Mouse (Mus musculus) midbrain, embryonic 14.5 days (tissue): Measurements from ENCODE around the gene Zfp141. TPM values are rescaled to one million over a fixed set of nuclear protein-coding genes. Genes with fewer than 3 reads are reported as not detected.
"Not testable (repeated sequence)": the region's sequence is repeated elsewhere in the genome, so short reads cannot be mapped to it uniquely, and the experiment has no call there.

ENCODE experiments used
- ATAC-seq: fragments of 200-750 bp; cut with Nextera tagmentation; 2 replicates; pipeline ENCODE4 v1.8.0; 2017; ENCODE audit warnings: moderate number of reproducible peaks, moderate library complexity; ENCODE audit not compliant: low FRiP score, low TSS enrichment
- DNase-seq: peaks from one replicate; pipeline ENCODE4 v3.0.0-alpha.2; 2015
- H3K27ac ChIP-seq: fragments of 300-500 bp; sonication (generic); replicated peaks from 2 replicates; pipeline ENCODE4 v1.5.1; 2014; ENCODE audit warnings: mild to moderate bottlenecking, low read depth, low read length, moderate library complexity
- H3K27me3 ChIP-seq: fragments of 300-500 bp; sonication (generic); 2 replicates; pipeline ENCODE4 v1.6.1; 2014; ENCODE audit warnings: low read length, control low read depth, mixed read lengths; ENCODE audit not compliant: control insufficient read depth, insufficient read depth
- H3K36me3 ChIP-seq: fragments of 300-500 bp; sonication (generic); 2 replicates; pipeline ENCODE4 v1.6.1; 2014; ENCODE audit warnings: low read length, control low read depth; ENCODE audit not compliant: control insufficient read depth, insufficient read depth
- H3K4me1 ChIP-seq: fragments of 300-500 bp; sonication (generic); 2 replicates; pipeline ENCODE4 v1.6.1; 2014; ENCODE audit warnings: mild to moderate bottlenecking, antibody characterized with exemption, low read length, control low read depth; ENCODE audit not compliant: control insufficient read depth, insufficient read depth
- H3K4me2 ChIP-seq: fragments of 300-500 bp; sonication (generic); 2 replicates; pipeline ENCODE4 v1.6.1; 2014; ENCODE audit warnings: mild to moderate bottlenecking, low read length, moderate library complexity
- H3K4me3 ChIP-seq: fragments of 300-500 bp; sonication (generic); replicated peaks from 2 replicates; pipeline ENCODE4 v1.5.1; 2014; ENCODE audit warnings: low read depth, low read length
- H3K9ac ChIP-seq: fragments of 300-500 bp; sonication (generic); replicated peaks from 2 replicates; pipeline ENCODE4 v1.6.1; 2014; ENCODE audit warnings: mild to moderate bottlenecking, low read length, moderate library complexity
- H3K9me3 ChIP-seq: fragments of 300-500 bp; sonication (generic); 2 replicates; pipeline ENCODE4 v1.6.1; 2016; ENCODE audit warnings: low read length, control low read depth, mixed read lengths; ENCODE audit not compliant: control insufficient read depth
- WGBS: fragments of 180-500 bp; shearing (Covaris S2); extraction: QIAGEN DNeasy Blood & Tissue Kit; methylation state at CpG from one replicate; pipeline ENCODE4 v1.1.7; 2014; 5-methylcytosine and 5-hydroxymethylcytosine counted together
- polyA plus RNA-seq: library from polyadenylated mRNA; unstranded; fragments of >200 nt; fragmentation: Nextera tagmentation; extraction: Ambion mirVana; gene quantifications from 2 replicates; pipeline ENCODE4 v1.2.1, GENCODE M21; 2014

Zfp141 gene
- 12.3 and 20.0 TPM in 2 replicates for polyA plus RNA-seq

GRCm38 (mm10) chr7:42505588-42505987 is at the start of gene Zfp141:
Gene Zfp141 (minus strand): TSS chr7:42505740.
- Histone ChIP-seq H3K4me2 (peak within 1 kb of the TSS; percentile 67), H3K27ac (peak within 1 kb of the TSS; percentile 66), H3K4me3 (peak within 1 kb of the TSS; percentile 62), H3K9ac (peak within 1 kb of the TSS; percentile 70)
- H3K4me1 ChIP-seq, H3K9me3 ChIP-seq, H3K27me3 ChIP-seq, H3K36me3 ChIP-seq: not testable (repeated sequence)
- peak; percentile 95 for DNase-seq
- WGBS, result 2% methylated on average over 18 of the region's 18 CpGs
- ATAC-seq, result peak; percentile 93

GRCm38 (mm10) chr7:42551766-42552165 is 46.2 kb upstream of the Zfp141 start:
- no peaks in the 10 kb centered on the region for H3K4me1 ChIP-seq
- H3K36me3 ChIP-seq, result no peaks in the 10 kb centered on the region
- peaks cover 12% of the 10 kb centered on the region for H3K9me3 ChIP-seq
- ATAC-seq, result no peak
- 73% methylated on average over 3 of the region's 3 CpGs for WGBS
- no peak overlapping the region for H3K9ac ChIP-seq
- DNase-seq, result no peak
- no peak overlapping the region for H3K27ac ChIP-seq
- H3K4me2 ChIP-seq, result no peak overlapping the region
- H3K27me3 ChIP-seq, result no peaks in the 10 kb centered on the region
- no peak overlapping the region for H3K4me3 ChIP-seq

DNA sequence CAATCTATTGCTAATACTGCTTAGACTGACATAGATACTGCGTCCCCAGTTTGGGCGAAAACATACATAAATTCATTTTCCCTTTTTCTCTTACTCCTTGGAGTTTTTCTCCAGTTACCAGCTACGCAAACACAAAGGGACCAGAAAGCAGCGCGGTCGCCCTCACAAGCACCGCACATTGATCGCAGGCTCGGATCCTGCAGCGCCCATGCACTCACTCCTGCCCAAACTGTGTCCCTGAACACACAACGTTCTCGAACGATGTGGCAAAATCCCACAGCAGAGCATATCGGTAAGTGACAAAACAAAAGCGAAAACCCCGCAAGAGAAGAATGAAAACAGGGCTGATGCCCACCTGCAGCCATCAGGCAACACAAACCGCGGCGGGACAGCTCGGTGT is 354 bp downstream of the Zfp141 start:
- Histone ChIP-seq H3K36me3 (peaks cover 7% of the 10 kb centered on the region), H3K9ac (peak overlapping the region; percentile 70), H3K4me1 (no peaks in the 10 kb centered on the region), H3K27me3 (no peaks in the 10 kb centered on the region), H3K4me3 (peak overlapping the region; percentile 62), H3K27ac (peak overlapping the region; percentile 66), H3K4me2 (peak overlapping the region; percentile 67), H3K9me3 (peaks cover 3% of the 10 kb centered on the region; the same call in 1 of the 2 replicates)
- under 1% methylated on average over 20 of the region's 20 CpGs for WGBS
- DNase-seq, result peak; percentile 52
- peak; percentile 66 for ATAC-seq

DNA sequence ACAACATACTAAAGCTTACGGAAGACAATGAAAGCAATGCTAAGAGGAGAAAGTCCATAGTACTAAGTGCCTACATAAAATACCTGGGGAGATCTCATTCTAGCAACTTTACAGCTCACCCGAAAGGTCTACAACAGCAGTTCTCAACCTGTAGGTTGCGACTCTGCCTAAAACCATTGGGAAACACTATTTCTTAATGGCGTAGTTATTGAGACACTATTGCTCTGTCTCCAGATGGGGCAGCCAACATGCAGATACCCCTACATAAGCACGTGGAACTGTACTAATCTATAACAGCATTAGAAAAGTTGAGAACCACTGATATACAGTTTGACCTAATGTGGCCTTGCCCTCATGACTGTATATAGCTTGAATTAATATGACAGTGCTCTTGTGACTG is 7.3 kb downstream of the Zfp141 start:
- ATAC-seq (no peak), DNase-seq (no peak)
- H3K9me3 ChIP-seq, result peaks cover 37% of the 10 kb centered on the region
- 98% methylated on average over 5 of the region's 5 CpGs for WGBS
- no peak overlapping the region for H3K4me3 ChIP-seq
- no peak overlapping the region for H3K4me2 ChIP-seq
- H3K9ac ChIP-seq, result no peak overlapping the region
- peaks cover 24% of the 10 kb centered on the region for H3K36me3 ChIP-seq
- no peaks in the 10 kb centered on the region for H3K4me1 ChIP-seq
- no peak overlapping the region for H3K27ac ChIP-seq
- H3K27me3 ChIP-seq, result no peaks in the 10 kb centered on the region

GRCm38 (mm10) chr7:42497356-42497755 is 8.2 kb downstream of the Zfp141 start:
- H3K27me3 ChIP-seq, result no peaks in the 10 kb centered on the region
- peaks cover 24% of the 10 kb centered on the region for H3K36me3 ChIP-seq
- H3K4me3 ChIP-seq, result no peak overlapping the region
- WGBS, result 96% methylated on average over 9 of the region's 9 CpGs
- no peak for ATAC-seq
- H3K4me1 ChIP-seq, result no peaks in the 10 kb centered on the region
- no peak overlapping the region for H3K27ac ChIP-seq
- H3K9ac ChIP-seq, result no peak overlapping the region
- H3K9me3 ChIP-seq, result peaks cover 40% of the 10 kb centered on the region
- no peak for DNase-seq
- no peak overlapping the region for H3K4me2 ChIP-seq

DNA sequence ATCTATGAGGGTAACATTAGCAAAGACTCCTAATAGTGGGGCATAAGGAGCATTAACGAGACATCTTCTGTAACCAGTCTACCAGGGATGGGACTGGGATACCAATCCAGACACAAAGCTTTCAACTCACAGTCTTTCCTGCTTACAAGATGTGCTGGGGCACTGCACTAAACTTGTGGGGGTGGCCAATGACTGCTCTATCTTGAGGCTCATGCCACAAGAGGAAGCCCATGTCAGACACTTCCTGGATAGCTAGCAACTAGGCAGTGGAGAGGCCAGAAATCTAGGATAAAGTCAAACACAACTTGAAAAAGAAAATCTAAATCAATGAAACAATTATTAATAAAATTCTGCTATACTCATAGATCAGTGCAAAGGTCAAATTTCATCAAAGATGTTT is 9.3 kb downstream of the Zfp141 start:
- H3K36me3 ChIP-seq, result peaks cover 24% of the 10 kb centered on the region
- no peak overlapping the region for H3K4me2 ChIP-seq
- H3K4me1 ChIP-seq, result no peaks in the 10 kb centered on the region
- WGBS, result 97% methylated on average over 1 of the region's 1 CpGs
- no peak overlapping the region for H3K27ac ChIP-seq
- DNase-seq (no peak), ATAC-seq (no peak)
- H3K9me3 ChIP-seq, result peaks cover 40% of the 10 kb centered on the region
- H3K4me3 ChIP-seq, result no peak overlapping the region
- no peaks in the 10 kb centered on the region for H3K27me3 ChIP-seq
- no peak overlapping the region for H3K9ac ChIP-seq

GRCm38 (mm10) chr7:42490859-42491258 is 14.7 kb downstream of the Zfp141 start:
- Histone ChIP-seq H3K9ac (no peak overlapping the region), H3K4me2 (no peak overlapping the region), H3K4me1 (no peaks in the 10 kb centered on the region), H3K4me3 (no peak overlapping the region), H3K27me3 (no peaks in the 10 kb centered on the region), H3K36me3 (peaks cover 32% of the 10 kb centered on the region), H3K9me3 (peaks cover 20% of the 10 kb centered on the region), H3K27ac (no peak overlapping the region)
- ATAC-seq (no peak), DNase-seq (no peak)
- 96% methylated on average over 5 of the region's 5 CpGs for WGBS

GRCm38 (mm10) chr7:42490358-42490757 is 15.2 kb downstream of the Zfp141 start:
- WGBS, result 95% methylated on average over 4 of the region's 4 CpGs
- peaks cover 15% of the 10 kb centered on the region for H3K9me3 ChIP-seq
- no peak overlapping the region for H3K4me3 ChIP-seq
- no peak overlapping the region for H3K27ac ChIP-seq
- ATAC-seq (no peak), DNase-seq (no peak)
- H3K27me3 ChIP-seq, result no peaks in the 10 kb centered on the region
- no peaks in the 10 kb centered on the region for H3K4me1 ChIP-seq
- H3K9ac ChIP-seq, result no peak overlapping the region
- no peak overlapping the region for H3K4me2 ChIP-seq
- peaks cover 37% of the 10 kb centered on the region for H3K36me3 ChIP-seq

DNA sequence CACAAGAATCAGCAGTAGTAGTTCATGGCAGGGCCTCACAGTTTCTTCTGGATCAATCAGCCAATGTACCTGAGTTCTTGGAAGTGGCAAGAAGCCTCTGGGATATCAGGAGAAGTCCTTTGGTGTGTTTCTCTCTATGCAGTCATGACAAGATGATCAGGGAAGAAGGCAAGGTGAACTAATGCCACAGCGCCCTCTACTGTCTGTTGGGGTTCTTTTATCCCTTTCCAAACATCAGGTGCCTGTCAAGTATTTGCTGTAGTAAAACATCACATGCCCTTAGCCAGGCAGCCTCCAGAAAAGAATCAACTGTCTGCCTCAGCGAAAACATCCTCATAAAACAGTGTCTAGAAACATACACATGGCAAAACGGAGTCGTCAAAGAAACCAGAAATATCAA is 50.9 kb downstream of the Zfp141 start:
- ATAC-seq (no peak), DNase-seq (no peak)
- no peaks in the 10 kb centered on the region for H3K27me3 ChIP-seq
- H3K9ac ChIP-seq, result no peak overlapping the region
- no peaks in the 10 kb centered on the region for H3K36me3 ChIP-seq
- no peak overlapping the region for H3K4me2 ChIP-seq
- H3K27ac ChIP-seq, result no peak overlapping the region
- no peaks in the 10 kb centered on the region for H3K4me1 ChIP-seq
- no peak overlapping the region for H3K4me3 ChIP-seq
- peaks cover 25% of the 10 kb centered on the region for H3K9me3 ChIP-seq
- 65% methylated on average over 4 of the region's 4 CpGs for WGBS
